Mouse (Mus musculus): Measurements from ENCODE around the gene 2610528J11Rik.

DNA sequence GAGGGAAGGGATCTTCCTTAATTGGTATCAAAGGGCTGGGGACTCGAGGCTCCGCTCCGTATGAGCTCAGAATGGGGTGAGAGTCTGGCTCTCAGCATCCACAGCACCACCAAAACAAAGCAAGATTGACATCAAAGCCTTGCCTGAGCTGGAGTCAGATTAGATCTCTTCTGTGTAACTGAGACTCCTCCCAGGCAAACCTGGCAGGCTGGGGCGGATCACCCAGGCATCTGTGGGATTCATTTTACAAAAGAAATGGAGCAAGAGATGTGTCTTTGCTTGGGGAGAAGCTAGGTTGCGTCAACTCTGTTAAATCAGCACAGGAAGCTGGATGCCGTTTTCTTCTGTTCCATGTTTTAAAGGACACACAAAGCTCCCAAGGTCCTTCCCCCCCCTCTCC, 17.7 kb upstream of the 2610528J11Rik start:
- no peak for TF ChIP-seq CTCF (IDR thresholded peaks at IDR 0.05; ENCODE audit: control insufficient read depth, insufficient read depth, insufficient replicate concordance, low read depth, low read length)
- no peak for TF ChIP-seq POLR2A (IDR thresholded peaks at IDR 0.05; ENCODE audit: control insufficient read depth, low read depth, low read length)
